Mouse (Mus musculus) lung, embryonic 16.5 days (tissue): ENCODE measurements around the gene Padi4. TPM values are rescaled to one million over a fixed set of nuclear protein-coding genes. Genes with fewer than 3 reads are reported as not detected.

Experiments
- ATAC-seq: fragments of 200-750 bp; cut with Nextera tagmentation; 2 replicates; pipeline ENCODE4 v1.8.0; 2017; ENCODE audit warnings: low read depth, mild to moderate bottlenecking, moderate library complexity
- H3K27ac ChIP-seq: fragments of 300-500 bp; sonication (generic); 2 replicates; pipeline ENCODE4 v1.5.1; 2014; ENCODE audit warnings: mild to moderate bottlenecking, control low read depth, low read length
- H3K27me3 ChIP-seq: fragments of 300-500 bp; sonication (generic); 2 replicates; pipeline ENCODE4 v1.6.1; 2014; ENCODE audit warnings: low read depth, low read length, mixed read lengths; ENCODE audit not compliant: control insufficient read depth, insufficient read depth
- H3K36me3 ChIP-seq: fragments of 300-500 bp; sonication (generic); 2 replicates; pipeline ENCODE4 v1.6.1; 2014; ENCODE audit warnings: low read length; ENCODE audit not compliant: control insufficient read depth, insufficient read depth
- H3K4me1 ChIP-seq: fragments of 300-500 bp; sonication (generic); replicated peaks from 2 replicates; pipeline ENCODE4 v1.6.1; 2014; ENCODE audit warnings: low read length, mixed read lengths; ENCODE audit not compliant: control insufficient read depth, insufficient read depth
- H3K4me2 ChIP-seq: fragments of 300-500 bp; sonication (generic); 2 replicates; pipeline ENCODE4 v1.6.1; 2014; ENCODE audit warnings: low read depth, low read length, control low read depth
- H3K4me3 ChIP-seq: fragments of 300-500 bp; sonication (generic); 2 replicates; pipeline ENCODE4 v1.5.1; 2014; ENCODE audit warnings: mild to moderate bottlenecking, low read length, control low read depth
- H3K9ac ChIP-seq: fragments of 300-500 bp; sonication (generic); 2 replicates; pipeline ENCODE4 v1.6.1; 2014; ENCODE audit warnings: low read length, control low read depth
- H3K9me3 ChIP-seq: fragments of 300-500 bp; sonication (generic); 2 replicates; pipeline ENCODE4 v1.6.1; 2016; ENCODE audit warnings: low read length; ENCODE audit not compliant: control insufficient read depth
- WGBS: fragments of 180-500 bp; shearing (Covaris S2); extraction: QIAGEN DNeasy Blood & Tissue Kit; methylation state at CpG from one replicate; pipeline ENCODE4 v1.1.7; 2014; 5-methylcytosine and 5-hydroxymethylcytosine counted together
- polyA plus RNA-seq: library from polyadenylated mRNA; unstranded; fragments of >200 nt; fragmentation: Nextera tagmentation; extraction: Ambion mirVana; gene quantifications from 2 replicates; pipeline ENCODE4 v1.2.1, GENCODE M21; 2015

Padi4 gene
- 1.8 and 2.3 TPM in 2 replicates for polyA plus RNA-seq

DNA sequence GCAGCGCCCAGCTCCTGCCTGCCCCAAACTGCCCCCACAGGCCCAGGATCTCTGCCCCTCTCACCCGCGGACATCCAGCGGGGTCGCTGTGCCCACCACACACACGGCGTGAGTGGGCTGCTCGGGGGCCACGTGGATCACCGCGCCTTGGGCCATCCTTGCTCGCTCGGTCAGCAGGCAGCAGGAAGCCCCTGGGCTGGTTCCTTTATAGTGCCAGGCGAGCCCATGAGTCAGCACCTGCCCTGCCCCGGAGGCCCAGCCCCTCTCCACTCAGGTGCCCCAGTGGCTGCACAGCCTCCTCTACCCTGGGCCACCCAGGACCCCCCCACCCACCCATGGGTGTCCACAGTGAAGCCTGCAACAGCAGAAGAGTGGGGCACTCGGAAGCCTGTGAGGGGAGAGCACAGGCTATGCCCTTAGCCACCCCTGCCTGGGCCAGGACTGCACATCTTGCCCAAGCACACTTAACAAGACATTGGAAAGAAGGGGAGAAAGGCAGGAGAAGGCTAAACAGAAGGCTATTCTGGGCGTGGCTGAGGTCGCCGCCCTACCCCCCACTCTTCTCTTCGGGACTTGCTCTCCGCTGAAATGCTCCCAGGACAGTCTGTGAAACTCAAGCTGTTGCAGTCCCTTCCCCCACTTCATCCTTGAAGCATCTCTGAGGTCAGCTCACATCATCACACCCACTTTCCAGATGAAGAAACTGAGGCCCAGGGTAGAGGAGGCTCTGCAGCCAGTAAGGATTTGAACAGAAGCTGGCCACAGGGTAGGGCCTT lies at the start of gene Padi4:
Padi4 (minus strand) TSS at position 212 of the 776 bp plus-strand sequence.
- H3K36me3 ChIP-seq = no peaks in the 10 kb centered on the region
- H3K9ac ChIP-seq = no peak within 1 kb of the TSS
- H3K4me2 ChIP-seq = no peak within 1 kb of the TSS
- no peak for ATAC-seq
- no peaks in the 10 kb centered on the region for H3K27me3 ChIP-seq
- no peak within 1 kb of the TSS for H3K27ac ChIP-seq
- 81% methylated on average over 21 of the region's 21 CpGs for WGBS
- no peaks in the 10 kb centered on the region; the same call in 1 of the 2 replicates for H3K4me1 ChIP-seq
- H3K9me3 ChIP-seq = no peaks in the 10 kb centered on the region
- H3K4me3 ChIP-seq = no peak within 1 kb of the TSS

DNA sequence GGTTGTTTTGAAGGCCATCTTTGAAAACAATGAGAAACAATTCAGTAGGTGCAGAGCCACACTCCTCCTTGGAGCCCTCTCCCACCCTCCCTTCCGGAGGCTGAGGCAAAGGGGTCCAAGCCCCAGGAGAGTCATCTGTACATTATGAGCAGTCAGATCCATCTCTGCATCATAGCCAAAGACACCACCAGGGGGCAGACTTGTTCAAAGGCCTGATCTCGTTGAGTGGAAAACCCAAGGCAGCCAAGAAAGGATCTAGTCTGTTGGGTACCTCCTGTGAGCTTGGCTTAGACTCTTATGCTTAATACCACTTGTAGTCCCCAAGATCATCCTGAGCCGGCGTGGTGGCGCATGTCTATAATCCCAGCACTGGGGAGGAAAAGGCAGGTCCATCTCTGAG lies 48.0 kb upstream of the Padi4 start:
- H3K9ac ChIP-seq = no peak overlapping the region
- H3K27ac ChIP-seq = no peak overlapping the region
- H3K4me2 ChIP-seq = no peak overlapping the region
- no peak overlapping the region for H3K4me3 ChIP-seq
- peaks cover 14% of the 10 kb centered on the region; the same call in 1 of the 2 replicates for H3K9me3 ChIP-seq
- H3K36me3 ChIP-seq = no peaks in the 10 kb centered on the region
- WGBS = 66% methylated on average over 5 of the region's 5 CpGs
- no peaks in the 10 kb centered on the region for H3K27me3 ChIP-seq
- no peak for ATAC-seq
- H3K4me1 ChIP-seq = no peaks in the 10 kb centered on the region

DNA sequence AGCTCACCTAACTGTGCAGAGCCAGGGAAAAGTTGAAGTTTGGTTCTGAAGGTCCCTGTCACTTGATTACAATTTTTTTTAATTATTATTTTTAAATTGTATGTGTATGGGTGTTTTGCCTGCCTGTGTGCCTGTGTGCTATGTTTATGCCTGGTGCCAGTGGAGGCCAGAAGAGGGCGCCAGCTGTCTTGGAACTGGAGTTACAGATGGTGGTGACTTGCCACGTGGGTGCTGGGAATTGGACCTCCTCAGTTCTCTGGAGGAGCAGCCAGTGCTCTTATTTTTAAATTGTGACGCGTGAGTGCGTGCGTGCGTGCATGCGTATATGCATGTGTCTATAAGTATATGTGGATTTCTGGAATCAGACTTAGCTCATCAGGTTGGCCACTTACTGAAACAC lies 43.4 kb upstream of the Padi4 start:
- Histone ChIP-seq H3K4me3 (no peak overlapping the region), H3K36me3 (no peaks in the 10 kb centered on the region), H3K9ac (no peak overlapping the region), H3K4me2 (no peak overlapping the region), H3K9me3 (no peaks in the 10 kb centered on the region), H3K4me1 (peaks cover 9% of the 10 kb centered on the region; the same call in 1 of the 2 replicates), H3K27ac (no peak overlapping the region), H3K27me3 (no peaks in the 10 kb centered on the region)
- WGBS = 92% methylated on average over 8 of the region's 8 CpGs
- no peak for ATAC-seq

DNA sequence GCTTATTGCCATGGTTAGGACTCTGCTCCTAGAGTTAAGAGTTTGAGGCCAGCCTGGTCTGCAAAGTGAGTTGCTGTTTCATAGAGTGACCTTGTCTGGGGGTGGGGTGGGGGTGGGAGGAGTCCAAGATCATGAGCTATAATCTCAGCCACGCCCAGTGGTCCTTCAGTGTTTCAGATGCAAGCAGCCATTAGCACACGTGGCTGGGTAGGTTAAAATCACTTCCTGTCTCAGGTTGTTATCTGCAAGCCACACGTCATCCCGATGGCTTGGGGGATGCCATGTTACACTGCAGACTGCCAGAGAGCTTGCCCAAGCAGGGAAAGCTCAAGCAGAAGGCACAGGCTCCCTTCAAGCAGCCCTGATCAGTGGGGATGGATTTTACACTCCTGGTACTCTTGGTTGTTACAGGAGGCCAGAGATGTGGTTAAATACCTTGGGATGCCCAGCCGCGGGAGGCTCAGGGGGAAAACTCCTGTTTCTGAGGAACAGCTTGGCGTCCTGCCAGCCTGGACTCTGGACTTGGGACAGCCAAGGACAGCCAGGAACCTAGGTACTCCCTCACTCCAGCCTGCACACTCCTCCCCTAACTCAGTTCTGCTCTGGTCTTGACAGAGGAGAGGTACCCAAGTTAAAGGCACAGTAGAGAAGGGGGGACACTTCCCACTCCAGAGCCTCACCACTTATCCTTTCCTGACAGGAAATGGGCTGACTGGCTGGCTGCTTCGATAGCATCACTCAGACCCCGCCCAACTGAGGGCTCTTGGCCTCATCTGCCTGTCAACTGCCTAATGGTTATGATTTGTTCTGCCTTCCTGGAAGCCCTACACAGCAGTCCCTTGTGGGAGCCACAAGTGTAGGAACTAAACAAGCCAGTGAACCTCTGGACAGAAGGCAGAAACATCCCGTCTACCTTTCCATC lies 42.2 kb upstream of the Padi4 start:
- H3K4me3 ChIP-seq = no peak overlapping the region
- WGBS = 28% methylated on average over 10 of the region's 10 CpGs
- peak; percentile 21; the same call in 1 of the 2 replicates for ATAC-seq
- no peak overlapping the region for H3K9ac ChIP-seq
- no peaks in the 10 kb centered on the region for H3K9me3 ChIP-seq
- no peaks in the 10 kb centered on the region for H3K27me3 ChIP-seq
- H3K4me1 ChIP-seq = peaks cover 9% of the 10 kb centered on the region; the same call in 1 of the 2 replicates
- H3K36me3 ChIP-seq = no peaks in the 10 kb centered on the region
- no peak overlapping the region for H3K4me2 ChIP-seq
- H3K27ac ChIP-seq = no peak overlapping the region

DNA sequence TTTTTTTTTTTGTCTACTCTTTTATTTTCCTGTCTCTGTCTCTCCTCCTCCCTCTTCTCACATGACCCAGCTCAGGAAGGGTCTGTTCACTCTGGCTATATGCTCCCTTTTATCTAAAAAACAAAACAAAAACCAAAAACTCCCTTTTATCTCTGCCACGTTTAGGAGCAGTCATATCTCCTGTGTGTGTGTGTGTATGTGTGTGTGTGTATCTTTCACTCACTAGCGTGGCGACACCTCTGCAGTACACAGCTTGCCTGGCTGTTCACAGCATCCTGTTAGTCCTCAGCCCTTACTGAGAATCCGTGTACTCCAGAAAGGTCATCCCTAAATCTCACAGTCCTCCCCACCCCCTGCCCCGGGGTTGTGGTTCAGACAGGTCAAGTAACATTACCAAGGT lies 41.5 kb upstream of the Padi4 start:
- H3K27ac ChIP-seq = no peak overlapping the region
- WGBS = 49% methylated on average over 5 of the region's 5 CpGs
- H3K4me2 ChIP-seq = no peak overlapping the region
- peaks cover 9% of the 10 kb centered on the region; the same call in 1 of the 2 replicates for H3K4me1 ChIP-seq
- no peaks in the 10 kb centered on the region for H3K36me3 ChIP-seq
- no peaks in the 10 kb centered on the region for H3K9me3 ChIP-seq
- no peak overlapping the region for H3K9ac ChIP-seq
- H3K4me3 ChIP-seq = no peak overlapping the region
- H3K27me3 ChIP-seq = no peaks in the 10 kb centered on the region
- no peak for ATAC-seq

DNA sequence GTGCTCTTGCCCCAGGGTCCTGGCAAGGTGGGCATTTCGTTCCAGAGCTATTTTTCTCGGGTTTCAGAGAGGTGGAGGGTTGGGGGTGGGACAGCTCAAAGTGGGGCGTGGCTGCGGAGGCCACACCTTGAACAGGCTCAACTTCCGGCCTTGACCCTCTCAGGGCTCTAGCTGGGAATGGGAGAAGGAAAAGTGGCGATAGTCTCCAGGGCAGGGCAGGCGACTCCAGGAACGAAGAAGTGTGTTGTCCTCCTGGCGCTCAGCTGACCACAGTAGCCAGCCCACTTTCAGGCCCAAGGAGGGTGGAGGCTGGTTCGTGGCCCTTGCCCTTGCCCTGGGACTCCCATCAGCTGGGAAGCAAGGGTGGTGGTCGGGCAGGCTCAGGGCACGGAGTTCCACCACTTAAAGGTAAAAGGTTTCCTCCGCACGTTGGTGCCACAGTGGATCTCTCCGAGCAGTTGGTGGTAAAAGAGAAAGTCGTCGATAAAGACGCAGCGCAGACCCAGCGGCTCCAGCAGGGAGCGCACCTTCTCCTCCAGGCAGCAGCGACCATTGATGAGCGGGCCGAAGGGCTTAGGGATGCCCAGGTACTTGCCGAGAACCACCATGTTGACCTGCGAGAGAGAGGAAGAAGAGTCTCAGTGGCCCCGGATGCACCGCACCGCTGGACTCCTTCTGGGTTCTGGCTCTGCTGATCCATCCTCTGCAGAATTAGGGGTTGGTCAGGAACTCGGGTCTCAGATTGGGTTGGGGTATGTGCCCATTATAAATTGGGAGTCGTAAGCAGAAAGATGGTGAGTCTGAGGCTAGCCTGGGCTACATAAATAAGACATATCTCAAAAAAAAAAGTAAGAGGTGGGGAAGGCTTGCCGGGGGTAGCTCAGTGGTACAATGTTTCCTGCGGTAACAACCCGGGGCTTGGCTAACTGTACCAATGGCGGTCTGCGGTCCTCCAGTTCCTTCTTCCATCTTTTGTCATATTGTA lies 40.5 kb upstream of the Padi4 start:
- Histone ChIP-seq H3K9ac (peak overlapping the region; percentile 71), H3K4me1 (peaks cover 9% of the 10 kb centered on the region; the same call in 1 of the 2 replicates), H3K4me3 (peak overlapping the region; percentile 53), H3K27me3 (no peaks in the 10 kb centered on the region), H3K27ac (peak overlapping the region; percentile 75), H3K36me3 (no peaks in the 10 kb centered on the region), H3K4me2 (peak overlapping the region; percentile 78), H3K9me3 (no peaks in the 10 kb centered on the region)
- WGBS = 22% methylated on average over 36 of the region's 36 CpGs
- ATAC-seq = peak; percentile 77

DNA sequence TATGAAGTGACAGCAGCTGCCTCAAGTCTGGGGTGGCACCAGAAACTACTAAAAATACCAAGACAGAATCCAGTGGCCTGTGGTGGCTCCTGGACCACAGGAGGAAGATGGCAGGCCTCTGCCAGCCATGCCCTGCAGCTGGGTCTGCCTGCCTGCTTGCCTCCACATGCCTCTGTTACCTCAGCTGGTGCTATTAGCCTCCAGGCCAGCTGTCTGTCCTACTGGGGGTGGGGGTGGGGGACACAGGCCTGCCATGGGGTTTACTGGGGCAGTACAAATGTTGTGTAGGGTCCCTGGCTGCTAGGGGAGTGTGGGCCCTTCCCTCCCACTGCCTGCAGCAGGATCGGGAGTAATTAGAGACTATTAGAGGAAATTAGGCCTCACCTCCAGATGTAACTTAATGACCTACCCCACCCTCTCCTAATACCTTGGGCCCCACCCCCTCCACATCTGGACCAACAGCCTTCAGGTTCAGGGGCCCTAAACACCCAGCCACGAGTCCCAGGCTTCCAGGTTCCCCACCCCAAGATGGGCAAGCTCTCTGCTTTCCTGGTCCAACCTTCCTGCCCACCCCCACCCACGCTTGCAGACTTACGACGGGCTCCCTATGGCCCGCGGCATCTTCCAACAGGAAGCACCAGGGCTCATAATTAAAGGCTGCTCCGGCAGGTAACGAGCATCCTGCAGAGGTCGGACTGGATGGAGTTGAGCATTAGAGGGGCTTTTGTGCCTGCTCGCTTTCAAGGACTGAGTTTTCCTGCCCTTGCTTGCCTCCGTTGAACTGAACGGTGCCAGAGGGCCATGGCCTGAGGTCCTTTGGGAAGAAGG lies 39.5 kb upstream of the Padi4 start:
- peak overlapping the region; percentile 78 for H3K4me2 ChIP-seq
- no peaks in the 10 kb centered on the region for H3K9me3 ChIP-seq
- H3K9ac ChIP-seq = peak overlapping the region; percentile 71
- H3K4me1 ChIP-seq = peaks cover 9% of the 10 kb centered on the region; the same call in 1 of the 2 replicates
- H3K27ac ChIP-seq = no peak overlapping the region
- no peak for ATAC-seq
- H3K27me3 ChIP-seq = no peaks in the 10 kb centered on the region
- H3K4me3 ChIP-seq = peak overlapping the region; percentile 53
- no peaks in the 10 kb centered on the region for H3K36me3 ChIP-seq
- 35% methylated on average over 13 of the region's 13 CpGs for WGBS

DNA sequence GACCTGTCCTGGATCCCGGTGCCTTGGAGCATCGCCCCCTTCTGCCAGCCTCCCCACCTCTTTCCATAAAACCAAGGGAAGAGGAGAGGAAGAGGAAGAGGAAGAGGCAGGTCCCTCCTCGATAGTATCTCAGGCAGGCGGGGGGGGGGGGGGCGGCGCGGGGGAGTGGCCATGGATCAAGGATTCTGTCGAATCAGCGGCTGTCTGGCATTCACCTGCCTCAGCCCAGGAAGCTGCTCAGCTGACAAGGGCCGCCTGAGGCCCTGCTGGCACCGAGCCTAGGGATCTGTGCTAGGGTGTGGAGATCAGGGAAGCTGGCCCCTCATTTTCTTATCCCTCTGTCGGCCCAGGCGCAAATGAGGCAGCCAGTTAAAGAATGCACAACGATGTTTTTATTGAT lies 38.6 kb upstream of the Padi4 start:
- Histone ChIP-seq H3K4me1 (peaks cover 9% of the 10 kb centered on the region; the same call in 1 of the 2 replicates), H3K9me3 (no peaks in the 10 kb centered on the region), H3K27ac (no peak overlapping the region), H3K27me3 (no peaks in the 10 kb centered on the region), H3K4me3 (no peak overlapping the region), H3K9ac (no peak overlapping the region), H3K4me2 (no peak overlapping the region), H3K36me3 (no peaks in the 10 kb centered on the region)
- no peak for ATAC-seq
- WGBS = 21% methylated on average over 13 of the region's 14 CpGs
